Mouse (Mus musculus) CD8-positive naive resting alpha-beta T cell, adult 2 months (primary cell): ENCODE data around the gene Vav3.
"Not testable (repeated sequence)": the region's sequence is repeated elsewhere in the genome, so short reads cannot be mapped to it uniquely, and the experiment has no call there.

Experiments used
- DNase-seq, 2 experiments: peaks; one replicate each; pipeline ENCODE4 v3.0.0; 2022; ENCODE audit warnings: low read depth in 2 of 2, low spot score in 2 of 2

The Vav3 gene

GRCm38 (mm10) chr3:109438552-109438951, 98.1 kb downstream of the Vav3 start:
- no peak for DNase-seq

GRCm38 (mm10) chr3:109439253-109439652, 98.8 kb downstream of the Vav3 start:
- DNase-seq, result no peak

- DNase-seq, result no peak
These were observed 99.5 kb downstream of the Vav3 start for GRCm38 (mm10) chr3:109440001-109440400.

GRCm38 (mm10) chr3:109444077-109444476, 103.6 kb downstream of the Vav3 start:
- no peak for DNase-seq

GRCm38 (mm10) chr3:109446903-109447302, 106.5 kb downstream of the Vav3 start:
- DNase-seq, result no peak

GRCm38 (mm10) chr3:109448249-109448648, 107.8 kb downstream of the Vav3 start:
- DNase-seq, result not testable (repeated sequence)

GRCm38 (mm10) chr3:109451966-109452365, 111.5 kb downstream of the Vav3 start:
- no peak for DNase-seq

GRCm38 (mm10) chr3:109454633-109455032, 114.2 kb downstream of the Vav3 start:
- DNase-seq, result no peak

GRCm38 (mm10) chr3:109456340-109456739, 115.9 kb downstream of the Vav3 start:
- DNase-seq, result no peak

- no peak for DNase-seq
These were observed 123.2 kb downstream of the Vav3 start for GRCm38 (mm10) chr3:109463684-109464083.

- DNase-seq, result no peak
These were observed 124.1 kb downstream of the Vav3 start for GRCm38 (mm10) chr3:109464600-109464999.

- DNase-seq, result no peak
These were observed 126.1 kb downstream of the Vav3 start for GRCm38 (mm10) chr3:109466541-109466940.

GRCm38 (mm10) chr3:109467288-109467687, 126.8 kb downstream of the Vav3 start:
- no peak for DNase-seq

- no peak for DNase-seq
These were observed 129.0 kb downstream of the Vav3 start for GRCm38 (mm10) chr3:109469465-109469864.

- DNase-seq, result no peak
These were observed 130.3 kb downstream of the Vav3 start for GRCm38 (mm10) chr3:109470651-109471255.

GRCm38 (mm10) chr3:109476521-109476920, 136.1 kb downstream of the Vav3 start:
- no peak for DNase-seq

- DNase-seq, result no peak
These were observed 137.8 kb downstream of the Vav3 start for GRCm38 (mm10) chr3:109478297-109478696.

GRCm38 (mm10) chr3:109480625-109481024, 140.2 kb downstream of the Vav3 start:
- DNase-seq, result no peak

GRCm38 (mm10) chr3:109486786-109487185, 146.3 kb downstream of the Vav3 start:
- DNase-seq, result no peak

GRCm38 (mm10) chr3:109487823-109488222, 147.4 kb downstream of the Vav3 start:
- DNase-seq, result no peak

- no peak for DNase-seq
These were observed 148.3 kb downstream of the Vav3 start for GRCm38 (mm10) chr3:109488750-109489171.

- DNase-seq, result no peak
These were observed 150.3 kb downstream of the Vav3 start for GRCm38 (mm10) chr3:109490561-109491296.

GRCm38 (mm10) chr3:109491568-109491967, 151.1 kb downstream of the Vav3 start:
- peak; percentile 48 to 65 for DNase-seq
